Mouse (Mus musculus): Measurements from ENCODE around the gene Eif2s3y. TPM values are rescaled to one million over a fixed set of nuclear protein-coding genes. Genes with fewer than 3 reads are reported as not detected.

Gene Eif2s3y
- polyA plus RNA-seq (2016; fragmentation: Nextera tagmentation; extraction: Ambion mirVana): 26.6 and 28.1 TPM in 2 replicates

DNA sequence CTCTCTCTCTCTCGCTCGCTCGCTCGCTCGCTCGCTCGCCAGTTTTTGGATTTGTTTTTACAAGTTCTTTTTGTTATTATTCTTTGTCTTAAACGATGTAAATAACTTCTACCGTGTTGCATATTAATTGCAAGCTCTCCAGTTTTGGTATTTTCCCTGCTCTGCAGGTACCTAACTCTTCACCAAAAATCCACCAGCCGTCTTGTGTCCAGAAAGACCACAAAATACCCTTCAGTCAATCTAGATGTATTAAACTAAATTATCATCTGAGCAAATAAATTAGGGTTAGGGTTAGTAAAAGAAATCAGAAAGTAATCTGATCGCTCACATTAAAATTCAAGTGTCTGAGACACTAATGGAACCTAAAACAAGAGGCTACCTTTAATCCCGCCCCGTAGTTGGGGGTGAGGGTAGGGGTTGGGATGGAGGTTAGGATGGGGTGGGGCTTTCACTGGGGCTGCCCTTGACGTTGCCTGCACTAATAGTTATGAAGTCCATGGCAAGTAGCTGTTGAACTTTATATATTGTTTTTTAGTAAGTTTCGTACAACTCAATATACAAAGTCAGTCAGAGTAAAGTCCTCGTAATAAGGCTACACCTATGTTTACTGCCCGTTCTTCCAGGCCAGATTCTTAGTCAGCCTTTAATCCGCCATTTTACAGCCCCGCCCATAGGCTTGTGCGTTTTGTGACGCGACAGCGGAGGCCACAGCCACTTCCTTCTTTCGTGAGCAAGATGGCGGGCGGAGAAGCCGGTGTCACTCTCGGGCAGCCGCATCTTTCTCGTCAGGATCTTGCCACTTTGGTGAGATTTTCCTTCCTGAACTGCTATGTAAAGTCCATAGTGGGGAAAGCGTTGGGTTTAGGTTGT, at the start of gene Eif2s3y:
Gene Eif2s3y (plus strand): TSS at position 662 of the 870 bp plus-strand sequence.
- Histone ChIP-seq H3K9me3 (replicated peaks) (no peaks in the 10 kb centered on the region), H3K4me1 (no peaks in the 10 kb centered on the region), H3K27ac (no peak within 1 kb of the TSS), H3K27me3 (ENCODE audit: low read depth, poor library complexity, severe bottlenecking) (no peaks in the 10 kb centered on the region), H3K4me3 (peak within 1 kb of the TSS; percentile 43), H3K36me3 (no peaks in the 10 kb centered on the region)
- peak; percentile 35 for DNase-seq (ENCODE audit: low spot score)
- 15% methylated on average over 31 of the region's 31 CpGs for WGBS

Small RNA genes within 50 kb of the gene (microRNA-seq; reads per million reads assigned to microRNA genes)
- not detected for gene Gm47281

Other genes starting within 250 kb of the Eif2s3y start
- not detected in 2 replicates for gene Zfy1, start 213.1 kb upstream of the Eif2s3y start, polyA plus RNA-seq (2016; fragmentation: Nextera tagmentation; extraction: Ambion mirVana)
- gene Uba1y, start 191.9 kb upstream of the Eif2s3y start, polyA plus RNA-seq (2016; fragmentation: Nextera tagmentation; extraction: Ambion mirVana): not detected in 2 replicates
- 11.9 and 14.8 TPM in 2 replicates for gene Kdm5d, start 112.8 kb upstream of the Eif2s3y start, polyA plus RNA-seq (2016; fragmentation: Nextera tagmentation; extraction: Ambion mirVana)
- 15.2 and 16.4 TPM in 2 replicates for gene Uty, start 235.2 kb downstream of the Eif2s3y start, polyA plus RNA-seq (2016; fragmentation: Nextera tagmentation; extraction: Ambion mirVana)